Mouse (Mus musculus) hindbrain, postnatal 0 days (tissue): ENCODE measurements at regions not wholly inside any gene's neighbourhood (a gene's known extent, or its start where the extent isn't known, plus 50 kb on each side); places are given as distances from the start of the nearest gene placed in this dataset.
A peak's percentile ranks its signal among the peaks of the same experiment; 100 is the strongest.

Experiments used
- ATAC-seq: fragments of 200-750 bp; cut with Nextera tagmentation; 2 replicates; pipeline ENCODE4 v1.8.0; 2017; ENCODE audit warnings: mild to moderate bottlenecking, moderate TSS enrichment, moderate library complexity
- DNase-seq: peaks from one replicate; pipeline ENCODE4 v3.0.0-alpha.2; 2015; ENCODE audit warnings: low spot score
- H3K27ac ChIP-seq: fragments of 300-500 bp; sonication (generic); 2 replicates; pipeline ENCODE4 v1.5.1; 2014; ENCODE audit warnings: mild to moderate bottlenecking
- H3K27me3 ChIP-seq: fragments of 300-500 bp; sonication (generic); 2 replicates; pipeline ENCODE4 v1.6.1; 2014; ENCODE audit warnings: low read length, mixed read lengths; ENCODE audit not compliant: insufficient read depth
- H3K36me3 ChIP-seq: fragments of 300-500 bp; sonication (generic); 2 replicates; pipeline ENCODE4 v1.6.1; 2014; ENCODE audit warnings: low read length, mixed read lengths; ENCODE audit not compliant: insufficient read depth
- H3K4me1 ChIP-seq: fragments of 300-500 bp; sonication (generic); 2 replicates; pipeline ENCODE4 v1.6.1; 2014; ENCODE audit warnings: antibody characterized with exemption, low read length, mixed read lengths; ENCODE audit not compliant: insufficient read depth
- H3K4me2 ChIP-seq: fragments of 300-500 bp; sonication (generic); 2 replicates; pipeline ENCODE4 v1.6.1; 2014; ENCODE audit warnings: low read depth, mild to moderate bottlenecking, low read length, moderate library complexity, mixed read lengths
- H3K4me3 ChIP-seq: fragments of 300-500 bp; sonication (generic); 2 replicates; pipeline ENCODE4 v1.5.1; 2014; ENCODE audit warnings: low read length
- H3K9ac ChIP-seq: fragments of 300-500 bp; sonication (generic); replicated peaks from 2 replicates; pipeline ENCODE4 v1.6.1; 2014; ENCODE audit warnings: mild to moderate bottlenecking, low read length, moderate library complexity, mixed read lengths
- H3K9me3 ChIP-seq: fragments of 300-500 bp; sonication (generic); 2 replicates; pipeline ENCODE4 v1.6.1; 2016; ENCODE audit warnings: low read length, mixed read lengths
- CTCF ChIP-seq: IDR thresholded peaks from 2 replicates; pipeline ENCODE4 v1.5.1; 2016; ENCODE audit warnings: antibody characterized with exemption, control low read depth, low read depth
- WGBS: fragments of 180-500 bp; shearing (Covaris S2); extraction: QIAGEN DNeasy Blood & Tissue Kit; methylation state at CpG from one replicate; pipeline ENCODE4 v1.1.7; 2014; 5-methylcytosine and 5-hydroxymethylcytosine counted together

- ATAC-seq (peak; percentile 60), DNase-seq (peak; percentile 93)
- no peak overlapping the region for H3K4me2 ChIP-seq
- H3K36me3 ChIP-seq, result no peaks in the 10 kb centered on the region
- 18% methylated on average over 18 of the region's 18 CpGs for WGBS
- H3K9me3 ChIP-seq, result no peaks in the 10 kb centered on the region
- peaks cover 3% of the 10 kb centered on the region; the same call in 1 of the 2 replicates for H3K4me1 ChIP-seq
- H3K4me3 ChIP-seq, result no peak overlapping the region
- H3K27me3 ChIP-seq, result no peaks in the 10 kb centered on the region
- peak; percentile 95 for TF ChIP-seq CTCF
- H3K27ac ChIP-seq, result no peak overlapping the region
- H3K9ac ChIP-seq, result no peak overlapping the region
Measured at GRCm38 (mm10) chr11:19830280-19831062, 93.7 kb upstream of the Spred2 start.

DNA sequence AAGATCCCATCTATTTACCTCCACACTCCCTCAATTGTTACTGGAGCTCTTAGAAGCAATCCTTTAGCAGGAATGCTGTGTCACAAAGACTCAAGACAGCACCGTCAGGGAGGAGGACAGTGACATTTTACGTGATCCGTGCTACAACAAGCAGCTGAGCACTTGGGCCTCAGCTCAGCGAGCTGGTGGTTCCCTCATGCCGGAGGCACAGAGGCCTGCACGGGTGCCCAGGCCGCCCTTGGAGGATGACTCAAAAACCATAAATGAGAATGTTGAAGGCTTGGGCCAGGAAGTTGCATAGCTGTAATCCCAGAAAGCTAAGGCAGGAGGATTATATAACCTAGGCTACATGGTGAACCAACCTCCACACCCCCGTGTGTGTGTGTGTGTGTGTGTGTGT lies 89.6 kb upstream of the Spred2 start:
- Histone ChIP-seq H3K9ac (no peak overlapping the region), H3K27me3 (no peaks in the 10 kb centered on the region), H3K4me1 (peaks cover 5% of the 10 kb centered on the region; the same call in 1 of the 2 replicates), H3K27ac (no peak overlapping the region), H3K36me3 (no peaks in the 10 kb centered on the region), H3K4me2 (no peak overlapping the region), H3K9me3 (no peaks in the 10 kb centered on the region), H3K4me3 (no peak overlapping the region)
- TF ChIP-seq CTCF, result no peak
- WGBS, result 79% methylated on average over 8 of the region's 8 CpGs
- ATAC-seq (no peak), DNase-seq (no peak)

DNA sequence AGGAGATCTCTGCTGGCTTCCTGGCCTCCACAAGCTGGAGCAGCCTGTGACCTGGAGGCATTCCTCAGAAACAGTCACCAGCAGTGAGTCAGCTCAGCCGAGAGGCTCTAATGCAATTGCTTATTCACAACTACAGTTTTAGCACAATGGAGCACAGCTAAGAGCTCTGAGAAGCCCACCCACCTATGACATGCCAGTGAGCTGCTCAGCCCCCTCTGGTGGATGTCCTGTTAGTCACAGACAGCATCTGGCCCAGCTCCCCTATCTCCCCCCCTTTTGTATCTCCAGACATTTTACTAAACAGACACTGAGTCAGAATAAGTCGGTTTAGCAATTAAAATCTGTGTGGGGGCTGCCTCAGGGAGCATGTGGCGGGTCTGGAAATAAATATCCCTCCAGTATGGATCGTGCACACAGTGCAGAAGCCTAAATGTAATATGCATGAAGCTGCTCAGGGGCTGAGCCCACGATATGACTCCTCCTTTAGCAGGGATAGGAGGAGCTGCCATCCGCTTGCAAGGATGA lies 88.9 kb upstream of the Spred2 start:
- no peaks in the 10 kb centered on the region for H3K27me3 ChIP-seq
- TF ChIP-seq CTCF, result peak; percentile 63
- H3K9ac ChIP-seq, result no peak overlapping the region
- H3K4me1 ChIP-seq, result peaks cover 5% of the 10 kb centered on the region; the same call in 1 of the 2 replicates
- peak; percentile 91 for ATAC-seq
- peak; percentile 73 for DNase-seq
- no peaks in the 10 kb centered on the region for H3K36me3 ChIP-seq
- H3K9me3 ChIP-seq, result no peaks in the 10 kb centered on the region
- 12% methylated on average over 6 of the region's 6 CpGs for WGBS
- H3K27ac ChIP-seq, result peak overlapping the region; percentile 41; the same call in 1 of the 2 replicates
- H3K4me3 ChIP-seq, result no peak overlapping the region
- peak overlapping the region; percentile 13; the same call in 1 of the 2 replicates for H3K4me2 ChIP-seq

DNA sequence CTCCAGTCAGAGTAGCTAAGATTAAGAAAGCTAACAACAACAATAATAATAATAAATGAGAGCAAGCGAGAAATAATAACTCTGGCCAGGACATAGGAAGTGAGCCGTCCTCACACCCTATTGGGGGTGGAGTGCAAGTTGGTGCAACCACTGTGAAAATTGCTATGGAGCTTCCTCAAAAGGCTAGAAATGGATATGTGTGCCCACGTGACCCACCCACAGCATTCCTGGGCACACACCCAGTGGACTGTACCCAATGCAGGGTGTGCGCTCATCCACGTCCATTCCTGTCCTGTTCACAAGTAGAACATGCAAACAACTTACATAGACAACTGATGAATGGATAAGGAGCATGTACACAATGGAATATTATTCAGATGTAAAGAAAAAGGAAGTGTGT lies 85.2 kb upstream of the Spred2 start:
- no peak for TF ChIP-seq CTCF
- 92% methylated on average over 5 of the region's 5 CpGs for WGBS
- H3K9me3 ChIP-seq, result no peaks in the 10 kb centered on the region
- peaks cover 5% of the 10 kb centered on the region; the same call in 1 of the 2 replicates for H3K4me1 ChIP-seq
- no peak overlapping the region for H3K27ac ChIP-seq
- no peak for ATAC-seq
- H3K27me3 ChIP-seq, result no peaks in the 10 kb centered on the region
- H3K9ac ChIP-seq, result no peak overlapping the region
- no peak for DNase-seq
- no peak overlapping the region for H3K4me3 ChIP-seq
- no peaks in the 10 kb centered on the region for H3K36me3 ChIP-seq
- no peak overlapping the region for H3K4me2 ChIP-seq

DNA sequence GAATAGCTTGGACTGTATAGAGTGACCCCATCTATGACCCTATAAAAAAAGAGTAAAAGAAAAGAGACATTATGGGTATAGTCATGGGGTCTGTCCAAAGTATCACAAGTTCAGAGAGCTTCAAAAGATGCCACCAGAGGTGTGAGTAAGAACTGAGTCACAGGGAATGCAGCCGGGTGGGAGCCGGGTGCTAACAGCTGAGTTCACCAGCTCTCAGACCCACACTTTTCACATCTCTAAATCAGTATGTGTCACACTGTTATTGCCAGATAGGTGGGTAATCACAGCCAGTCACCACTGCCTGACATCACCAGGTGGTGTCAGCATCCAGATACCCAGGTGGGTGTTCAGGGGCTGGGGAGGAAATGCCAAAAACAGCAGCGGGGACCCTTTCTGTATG lies 81.1 kb upstream of the Spred2 start:
- TF ChIP-seq CTCF, result no peak
- H3K4me1 ChIP-seq, result no peaks in the 10 kb centered on the region
- no peak overlapping the region for H3K27ac ChIP-seq
- H3K27me3 ChIP-seq, result no peaks in the 10 kb centered on the region
- no peaks in the 10 kb centered on the region for H3K9me3 ChIP-seq
- H3K36me3 ChIP-seq, result no peaks in the 10 kb centered on the region
- no peak overlapping the region for H3K9ac ChIP-seq
- no peak overlapping the region for H3K4me3 ChIP-seq
- 88% methylated on average over 3 of the region's 3 CpGs for WGBS
- ATAC-seq (no peak), DNase-seq (no peak)
- H3K4me2 ChIP-seq, result no peak overlapping the region

GRCm38 (mm10) chr11:19847910-19848309 lies 76.3 kb upstream of the Spred2 start:
- no peaks in the 10 kb centered on the region for H3K9me3 ChIP-seq
- ATAC-seq (no peak), DNase-seq (no peak)
- H3K27ac ChIP-seq, result no peak overlapping the region
- H3K27me3 ChIP-seq, result no peaks in the 10 kb centered on the region
- WGBS, result 93% methylated on average over 6 of the region's 6 CpGs
- no peak for TF ChIP-seq CTCF
- H3K4me1 ChIP-seq, result no peaks in the 10 kb centered on the region
- H3K36me3 ChIP-seq, result no peaks in the 10 kb centered on the region
- H3K4me3 ChIP-seq, result no peak overlapping the region
- H3K9ac ChIP-seq, result no peak overlapping the region
- no peak overlapping the region for H3K4me2 ChIP-seq

- Histone ChIP-seq H3K4me1 (no peaks in the 10 kb centered on the region), H3K4me3 (no peak overlapping the region), H3K9ac (no peak overlapping the region), H3K9me3 (no peaks in the 10 kb centered on the region), H3K36me3 (no peaks in the 10 kb centered on the region), H3K27ac (no peak overlapping the region), H3K27me3 (no peaks in the 10 kb centered on the region), H3K4me2 (no peak overlapping the region)
- 89% methylated on average over 6 of the region's 6 CpGs for WGBS
- no peak for ATAC-seq
- DNase-seq, result no peak
- no peak for TF ChIP-seq CTCF
Measured at GRCm38 (mm10) chr11:19848412-19848811, 75.8 kb upstream of the Spred2 start.
